Mouse (Mus musculus) stomach, embryonic 14.5 days (tissue): ENCODE results near the gene Naa38. TPM values are rescaled to one million over a fixed set of nuclear protein-coding genes. Genes with fewer than 3 reads are reported as not detected.
A peak's percentile ranks its signal among the peaks of the same experiment; 100 is the strongest.

ENCODE experiments used
- ATAC-seq: fragments of 200-750 bp; cut with Nextera tagmentation; 2 replicates; pipeline ENCODE4 v1.8.0; 2017; ENCODE audit warnings: low read depth, moderate TSS enrichment; ENCODE audit not compliant: insufficient number of reproducible peaks, insufficient read depth, low FRiP score
- H3K27ac ChIP-seq: fragments of 300-500 bp; sonication (generic); 2 replicates; pipeline ENCODE4 v1.5.1; 2014; ENCODE audit warnings: mild to moderate bottlenecking, low read length, moderate library complexity, mixed read lengths
- H3K27me3 ChIP-seq: fragments of 300-500 bp; sonication (generic); 2 replicates; pipeline ENCODE4 v1.6.1; 2014; ENCODE audit warnings: low read length, control low read depth, mixed read lengths; ENCODE audit not compliant: control insufficient read depth, insufficient read depth
- H3K36me3 ChIP-seq: fragments of 300-500 bp; sonication (generic); 2 replicates; pipeline ENCODE4 v1.6.1; 2014; ENCODE audit warnings: mild to moderate bottlenecking, control low read depth, low read length, moderate library complexity, mixed read lengths; ENCODE audit not compliant: control insufficient read depth, insufficient read depth
- H3K4me1 ChIP-seq: fragments of 300-500 bp; sonication (generic); 2 replicates; pipeline ENCODE4 v1.6.1; 2014; ENCODE audit warnings: low read length, control low read depth, mixed read lengths; ENCODE audit not compliant: control insufficient read depth, insufficient read depth
- H3K4me2 ChIP-seq: fragments of 300-500 bp; sonication (generic); replicated peaks from 2 replicates; pipeline ENCODE4 v1.6.1; 2014; ENCODE audit warnings: low read depth, low read length, control low read depth
- H3K4me3 ChIP-seq: fragments of 300-500 bp; sonication (generic); 2 replicates; pipeline ENCODE4 v1.5.1; 2014; ENCODE audit warnings: low read depth, low read length, control low read depth
- H3K9ac ChIP-seq: fragments of 300-500 bp; sonication (generic); replicated peaks from 2 replicates; pipeline ENCODE4 v1.6.1; 2014; ENCODE audit warnings: low read depth, mild to moderate bottlenecking, control low read depth, low read length, moderate library complexity, mixed read lengths
- H3K9me3 ChIP-seq: fragments of 300-500 bp; sonication (generic); 2 replicates; pipeline ENCODE4 v1.6.1; 2016; ENCODE audit warnings: low read depth, low read length, control low read depth; ENCODE audit not compliant: control insufficient read depth
- WGBS: fragments of 180-500 bp; shearing (Covaris S2); extraction: QIAGEN DNeasy Blood & Tissue Kit; methylation state at CpG from one replicate; pipeline ENCODE4 v1.1.7; 2014; 5-methylcytosine and 5-hydroxymethylcytosine counted together
- polyA plus RNA-seq: library from polyadenylated mRNA; unstranded; fragments of >200 nt; fragmentation: Nextera tagmentation; extraction: Ambion mirVana; gene quantifications from 2 replicates; pipeline ENCODE4 v1.2.1, GENCODE M21; 2014

The Naa38 gene
- polyA plus RNA-seq, 1 experiment from 2014 or later, result 177 TPM

GRCm38 (mm10) chr11:69395634-69396373 lies 517 bp downstream of the Naa38 start:
- Histone ChIP-seq H3K27me3 (no peaks in the 10 kb centered on the region), H3K36me3 (peaks cover 15% of the 10 kb centered on the region), H3K4me2 (peak overlapping the region; percentile 76), H3K4me1 (peaks cover 38% of the 10 kb centered on the region; the same call in 1 of the 2 replicates), H3K9ac (peak overlapping the region; percentile 49), H3K4me3 (peak overlapping the region; percentile 61), H3K27ac (peak overlapping the region; percentile 90), H3K9me3 (no peaks in the 10 kb centered on the region)
- peak; percentile 85 for ATAC-seq
- WGBS, result under 1% methylated on average over 48 of the region's 48 CpGs

- WGBS, result 30% methylated on average over 11 of the region's 11 CpGs
- Histone ChIP-seq H3K4me3 (peak overlapping the region; percentile 61; the same call in 1 of the 2 replicates), H3K27ac (peak overlapping the region; percentile 90; the same call in 1 of the 2 replicates), H3K27me3 (no peaks in the 10 kb centered on the region), H3K9ac (peak overlapping the region; percentile 49), H3K4me1 (peaks cover 38% of the 10 kb centered on the region; the same call in 1 of the 2 replicates), H3K36me3 (peaks cover 21% of the 10 kb centered on the region), H3K4me2 (peak overlapping the region; percentile 76), H3K9me3 (no peaks in the 10 kb centered on the region)
- ATAC-seq, result no peak
Measured at GRCm38 (mm10) chr11:69396772-69397171, 1.5 kb downstream of the Naa38 start.

- WGBS, result 14% methylated on average over 24 of the region's 24 CpGs
- H3K4me1 ChIP-seq, result peaks cover 38% of the 10 kb centered on the region; the same call in 1 of the 2 replicates
Measured at GRCm38 (mm10) chr11:69397581-69398057, 2.3 kb downstream of the Naa38 start.

GRCm38 (mm10) chr11:69398059-69398458 lies 2.8 kb downstream of the Naa38 start, which contains the start of gene Tmem88:
Gene Tmem88, minus strand, starts transcription at chr11:69398234.
- 7% methylated on average over 16 of the region's 16 CpGs for WGBS
- Histone ChIP-seq H3K27me3 (no peaks in the 10 kb centered on the region), H3K9ac (peak within 1 kb of the TSS; percentile 25), H3K36me3 (peaks cover 33% of the 10 kb centered on the region), H3K4me1 (peaks cover 38% of the 10 kb centered on the region; the same call in 1 of the 2 replicates), H3K4me3 (peak within 1 kb of the TSS; percentile 61), H3K27ac (peak within 1 kb of the TSS; percentile 90), H3K4me2 (peak within 1 kb of the TSS; percentile 76), H3K9me3 (no peaks in the 10 kb centered on the region)
- ATAC-seq, result no peak

More at GRCm38 (mm10) chr11:69397581-69398057, 2.3 kb downstream of the Naa38 start:
- peak overlapping the region; percentile 61 for H3K4me3 ChIP-seq
- no peaks in the 10 kb centered on the region for H3K27me3 ChIP-seq
- H3K4me2 ChIP-seq, result peak overlapping the region; percentile 76
- H3K27ac ChIP-seq, result peak overlapping the region; percentile 90
- no peaks in the 10 kb centered on the region for H3K9me3 ChIP-seq
- H3K9ac ChIP-seq, result peak overlapping the region; percentile 25; the same call in 1 of the 2 replicates
- peaks cover 29% of the 10 kb centered on the region for H3K36me3 ChIP-seq
- ATAC-seq, result no peak

GRCm38 (mm10) chr11:69398486-69399200 lies 3.4 kb downstream of the Naa38 start:
- 29% methylated on average over 21 of the region's 21 CpGs for WGBS
- H3K4me3 ChIP-seq, result 0 out of 2 replicates have a peak overlapping the region, but pooled peaks have one; percentile 61
- H3K4me1 ChIP-seq, result peaks cover 38% of the 10 kb centered on the region; the same call in 1 of the 2 replicates

GRCm38 (mm10) chr11:69399201-69400082 lies 4.2 kb downstream of the Naa38 start:
- Histone ChIP-seq H3K4me2 (peak overlapping the region; percentile 76; the same call in 1 of the 2 replicates), H3K4me3 (no peak overlapping the region), H3K36me3 (peaks cover 47% of the 10 kb centered on the region), H3K27me3 (no peaks in the 10 kb centered on the region), H3K9me3 (no peaks in the 10 kb centered on the region), H3K27ac (no peak overlapping the region), H3K9ac (peak overlapping the region; percentile 25; the same call in 1 of the 2 replicates), H3K4me1 (peaks cover 35% of the 10 kb centered on the region; the same call in 1 of the 2 replicates)
- no peak for ATAC-seq
- WGBS, result 27% methylated on average over 66 of the region's 66 CpGs

More at GRCm38 (mm10) chr11:69398486-69399200, 3.4 kb downstream of the Naa38 start:
- H3K36me3 ChIP-seq, result peaks cover 39% of the 10 kb centered on the region
- H3K27ac ChIP-seq, result no peak overlapping the region; the same call in 1 of the 2 replicates
- H3K4me2 ChIP-seq, result peak overlapping the region; percentile 76
- no peak for ATAC-seq
- H3K27me3 ChIP-seq, result no peaks in the 10 kb centered on the region
- peak overlapping the region; percentile 25; the same call in 1 of the 2 replicates for H3K9ac ChIP-seq
- no peaks in the 10 kb centered on the region for H3K9me3 ChIP-seq

GRCm38 (mm10) chr11:69400083-69400850 lies 5.0 kb downstream of the Naa38 start:
- H3K27me3 ChIP-seq, result no peaks in the 10 kb centered on the region
- H3K27ac ChIP-seq, result no peak overlapping the region
- H3K4me3 ChIP-seq, result no peak overlapping the region
- H3K9me3 ChIP-seq, result no peaks in the 10 kb centered on the region
- peaks cover 35% of the 10 kb centered on the region; the same call in 1 of the 2 replicates for H3K4me1 ChIP-seq
- H3K4me2 ChIP-seq, result no peak overlapping the region
- peaks cover 55% of the 10 kb centered on the region for H3K36me3 ChIP-seq
- ATAC-seq, result no peak
- no peak overlapping the region for H3K9ac ChIP-seq
- WGBS, result 78% methylated on average over 25 of the region's 25 CpGs
